Mouse (Mus musculus) cortical plate, adult 2 months (tissue): Measurements from ENCODE around the gene Chd3.

Source experiments
- CTCF ChIP-seq: fragments of 200-500 bp; IDR thresholded peaks from 2 replicates; pipeline ENCODE4 v1.5.1; 2011; ENCODE audit warnings: mild to moderate bottlenecking, control low read depth, low read length; ENCODE audit not compliant: insufficient read depth; ENCODE audit errors: extremely low read depth
- POLR2A ChIP-seq: fragments of 200-500 bp; IDR thresholded peaks from 2 replicates; pipeline ENCODE4 v1.6.1; 2011; ENCODE audit warnings: mild to moderate bottlenecking, low read length, control low read depth; ENCODE audit not compliant: insufficient read depth; ENCODE audit errors: extremely low read depth

GRCm38 (mm10) chr11:69327648-69328047 lies 41.6 kb downstream of the Chd3 start:
- TF ChIP-seq POLR2A (no peak), CTCF (no peak)
